Mouse (Mus musculus) cerebellum, postnatal 36 days (tissue): ENCODE measurements around the gene Zc3hav1.
"Not testable (repeated sequence)": the region's sequence is repeated elsewhere in the genome, so short reads cannot be mapped to it uniquely, and the experiment has no call there.

Experiments
- DNase-seq, 2 experiments: peaks; one replicate each; pipeline ENCODE4 v3.0.0; 2021 to 2022; ENCODE audit warnings: mixed read lengths in 2 of 2

Gene Zc3hav1

GRCm38 (mm10) chr6:38353811-38354722 lies at the start of gene Zc3hav1:
TSS of gene Zc3hav1 (minus strand) at chr6:38354603.
- DNase-seq, result peak; percentile 14 to 21

GRCm38 (mm10) chr6:38389671-38390070 lies 35.3 kb upstream of the Zc3hav1 start:
- DNase-seq, result peak in 1 of 2 experiments; percentile 8

- DNase-seq, result peak; percentile 79 to 89
These were observed 26.8 kb upstream of the Zc3hav1 start, which contains the start of gene Ttc26 for GRCm38 (mm10) chr6:38381129-38381771. TSS of gene Ttc26 (plus strand) at chr6:38381469.

- no peak for DNase-seq
These were observed 26.3 kb upstream of the Zc3hav1 start for GRCm38 (mm10) chr6:38380764-38381128.

- no peak for DNase-seq
These were observed 19.9 kb upstream of the Zc3hav1 start for GRCm38 (mm10) chr6:38374271-38374670.

- DNase-seq, result no peak
These were observed 15.5 kb upstream of the Zc3hav1 start for GRCm38 (mm10) chr6:38369945-38370344.

GRCm38 (mm10) chr6:38364121-38364520 lies 9.7 kb upstream of the Zc3hav1 start:
- DNase-seq, result no peak

GRCm38 (mm10) chr6:38363370-38363769 lies 9.0 kb upstream of the Zc3hav1 start:
- no peak for DNase-seq

GRCm38 (mm10) chr6:38361937-38362336 lies 7.5 kb upstream of the Zc3hav1 start:
- no peak for DNase-seq

- no peak for DNase-seq
These were observed 6.7 kb upstream of the Zc3hav1 start for GRCm38 (mm10) chr6:38361065-38361464.

GRCm38 (mm10) chr6:38359736-38360499 lies 5.5 kb upstream of the Zc3hav1 start:
- no peak for DNase-seq

- not testable (repeated sequence) for DNase-seq
These were observed 4.8 kb upstream of the Zc3hav1 start for GRCm38 (mm10) chr6:38359044-38359735.

GRCm38 (mm10) chr6:38358253-38359027 lies 4.0 kb upstream of the Zc3hav1 start:
- no peak for DNase-seq

- DNase-seq, result no peak
These were observed 3.3 kb upstream of the Zc3hav1 start for GRCm38 (mm10) chr6:38357603-38358252.

- not testable (repeated sequence) for DNase-seq
These were observed 2.4 kb upstream of the Zc3hav1 start for GRCm38 (mm10) chr6:38356661-38357433.

- DNase-seq, result no peak
These were observed 1.5 kb upstream of the Zc3hav1 start for GRCm38 (mm10) chr6:38355862-38356261.

- DNase-seq, result no peak
These were observed 986 bp upstream of the Zc3hav1 start for GRCm38 (mm10) chr6:38355354-38355823.

- DNase-seq, result no peak
These were observed 435 bp upstream of the Zc3hav1 start for GRCm38 (mm10) chr6:38354723-38355353.

GRCm38 (mm10) chr6:38353181-38353580 lies 1.2 kb downstream of the Zc3hav1 start:
- DNase-seq, result no peak

GRCm38 (mm10) chr6:38352451-38352850 lies 2.0 kb downstream of the Zc3hav1 start:
- no peak for DNase-seq
